Mouse (Mus musculus): ENCODE data around the gene 2010003K11Rik.
"Not testable (repeated sequence)": the region's sequence is repeated elsewhere in the genome, so short reads cannot be mapped to it uniquely, and the experiment has no call there.

The 2010003K11Rik gene

DNA sequence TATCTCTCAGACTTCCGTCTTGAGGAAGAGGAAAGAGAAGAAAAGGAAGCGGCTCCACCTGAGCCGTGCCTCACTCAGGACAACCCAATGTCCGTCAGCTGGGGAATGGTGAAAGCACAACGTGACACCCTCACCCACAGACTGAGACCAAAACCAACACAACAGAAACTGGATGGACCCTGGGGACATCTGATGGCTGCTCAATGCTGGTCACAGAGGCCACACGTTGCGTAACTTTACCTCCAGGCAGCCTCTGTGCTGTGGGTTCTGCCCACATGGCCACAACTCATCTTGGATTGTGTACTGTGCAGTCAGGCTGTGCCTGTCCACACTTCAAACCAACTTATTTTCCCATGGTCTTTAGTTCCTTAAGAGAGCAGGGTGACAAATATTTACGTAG, 36.4 kb downstream of the 2010003K11Rik start:
- no peak for DNase-seq (ENCODE audit: low spot score)

DNA sequence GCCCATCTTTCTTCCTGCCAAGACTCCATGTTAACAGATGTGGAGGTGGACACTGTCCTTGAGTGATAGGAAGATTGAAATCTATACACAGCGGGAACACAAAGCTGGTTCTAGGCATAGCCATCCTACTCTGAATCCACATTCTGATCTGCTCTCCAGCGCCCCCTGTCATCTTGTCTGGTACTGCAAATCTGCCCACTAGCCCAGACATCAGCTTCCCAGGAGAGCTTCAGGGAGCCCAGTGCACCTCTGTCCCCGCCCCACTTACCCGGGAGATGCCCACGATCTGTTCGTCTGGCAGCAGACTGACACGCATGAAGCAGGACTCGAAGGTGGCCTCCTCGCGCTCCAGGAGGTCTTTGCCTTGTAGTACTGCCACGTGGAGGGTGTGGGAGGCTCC, 42.2 kb downstream of the 2010003K11Rik start:
- no peak for DNase-seq (ENCODE audit: low spot score)

DNA sequence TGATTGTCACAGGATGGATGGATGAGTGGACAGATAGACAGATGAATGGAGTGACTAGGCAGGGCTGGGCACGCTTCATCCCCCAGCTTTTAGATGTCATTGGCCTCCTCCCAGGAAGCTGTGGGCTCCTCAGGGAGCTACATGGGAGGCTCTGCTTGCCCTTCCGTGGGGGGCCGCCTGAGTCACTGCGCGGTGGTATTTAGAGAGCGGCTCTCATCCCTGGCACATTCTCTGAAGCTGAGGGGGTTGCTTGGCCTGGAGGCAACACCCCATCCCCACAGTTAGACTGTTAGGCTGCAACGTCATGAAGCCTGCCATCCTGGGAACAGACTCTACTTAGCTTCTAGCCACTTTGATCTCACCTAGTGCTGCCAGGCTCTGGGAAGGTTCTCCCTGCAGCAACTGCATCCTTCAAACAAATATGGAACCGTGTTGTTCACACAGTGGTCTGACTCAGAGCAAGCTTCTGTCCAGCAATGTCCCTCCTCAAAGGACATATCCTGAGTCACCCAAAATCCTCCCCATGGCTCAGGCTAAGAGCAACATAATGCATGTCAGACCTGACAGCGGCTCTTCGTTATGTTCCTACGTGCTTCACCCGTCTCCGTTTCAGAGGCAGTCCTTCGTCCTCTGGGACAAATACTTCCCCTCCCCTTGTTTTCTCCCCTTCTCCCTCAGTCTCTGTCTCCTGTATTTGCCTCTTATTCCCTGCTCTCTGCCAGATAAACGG, 43.1 kb downstream of the 2010003K11Rik start:
- DNase-seq (ENCODE audit: low spot score) = no peak

DNA sequence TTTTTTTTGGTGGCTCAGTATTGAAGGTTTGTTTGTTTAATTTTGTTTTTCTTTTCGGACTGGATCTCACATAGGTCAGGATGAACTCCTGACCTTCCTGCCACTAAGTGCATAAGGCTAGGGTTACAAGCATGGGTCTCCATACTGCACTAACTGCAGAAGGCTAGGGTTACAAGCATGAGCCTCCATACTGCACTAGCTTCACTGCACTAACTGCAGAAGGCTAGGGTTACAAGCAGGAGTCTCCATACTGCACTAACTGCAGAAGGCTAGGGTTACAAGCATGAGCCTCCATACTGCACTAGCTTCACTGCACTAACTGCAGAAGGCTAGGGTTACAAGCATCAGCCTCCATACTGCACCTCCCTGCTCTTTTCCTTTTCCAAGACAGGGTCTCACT, 44.3 kb downstream of the 2010003K11Rik start:
- not testable (repeated sequence) for DNase-seq (ENCODE audit: low spot score)

DNA sequence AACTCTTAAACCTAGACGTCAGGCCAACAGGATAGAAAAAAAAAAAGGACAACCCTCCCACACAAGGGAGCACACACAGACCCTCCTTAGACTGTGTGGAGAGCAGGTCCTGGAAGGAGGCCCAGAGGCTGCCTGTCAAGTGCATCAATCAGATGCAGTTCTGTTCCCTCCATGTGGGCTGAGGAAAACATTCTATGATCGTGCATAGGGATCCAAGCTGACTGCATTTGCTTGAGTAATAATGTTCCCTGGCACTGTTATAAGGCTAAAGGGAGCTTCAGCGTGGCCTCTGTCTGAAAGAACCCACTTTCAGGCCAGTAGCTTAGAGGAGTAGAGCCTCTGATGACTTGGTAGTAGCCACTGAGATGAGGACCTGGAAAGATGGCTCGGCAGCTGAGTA, 45.9 kb downstream of the 2010003K11Rik start:
- DNase-seq (ENCODE audit: low spot score) = no peak

DNA sequence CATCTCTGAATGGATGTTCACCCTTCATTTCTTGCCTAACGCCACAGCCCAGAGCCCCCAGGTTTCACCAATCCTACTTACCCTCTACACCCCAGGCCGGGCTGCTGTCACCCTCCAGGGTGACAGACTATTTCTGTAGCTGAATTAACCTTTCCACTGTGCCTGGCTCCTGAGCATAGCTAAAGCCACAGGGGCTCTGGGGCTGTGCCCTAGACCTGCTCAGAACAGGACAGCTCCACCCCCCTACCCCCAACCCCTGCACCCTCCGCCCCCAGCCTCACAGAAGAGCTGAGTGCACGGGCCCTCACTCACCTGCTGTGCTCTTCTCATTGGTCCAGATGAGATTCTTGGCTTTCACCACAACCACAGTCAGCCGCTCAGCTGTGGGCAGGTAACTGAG, 46.4 kb downstream of the 2010003K11Rik start:
- DNase-seq (ENCODE audit: low spot score) = no peak

DNA sequence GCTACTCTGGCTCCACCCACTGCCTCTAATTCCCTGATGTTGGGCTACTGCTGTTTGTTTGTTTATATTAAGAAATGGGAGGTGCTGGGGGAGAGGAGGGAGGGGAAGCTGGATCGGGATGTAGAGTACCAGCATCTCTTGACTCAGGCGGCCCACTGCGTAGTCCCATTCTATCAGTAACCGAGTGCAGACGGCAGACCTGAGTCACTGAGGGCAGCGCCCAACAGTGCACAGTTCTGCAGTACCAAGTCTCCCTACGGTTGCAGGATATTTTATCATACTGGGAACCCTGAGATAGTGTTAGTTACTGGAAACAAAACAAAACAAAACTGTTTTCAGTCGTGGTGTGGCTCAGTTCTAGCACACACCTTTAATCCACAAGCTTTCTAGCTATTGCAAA, 47.3 kb downstream of the 2010003K11Rik start:
- no peak for DNase-seq (ENCODE audit: low spot score)

DNA sequence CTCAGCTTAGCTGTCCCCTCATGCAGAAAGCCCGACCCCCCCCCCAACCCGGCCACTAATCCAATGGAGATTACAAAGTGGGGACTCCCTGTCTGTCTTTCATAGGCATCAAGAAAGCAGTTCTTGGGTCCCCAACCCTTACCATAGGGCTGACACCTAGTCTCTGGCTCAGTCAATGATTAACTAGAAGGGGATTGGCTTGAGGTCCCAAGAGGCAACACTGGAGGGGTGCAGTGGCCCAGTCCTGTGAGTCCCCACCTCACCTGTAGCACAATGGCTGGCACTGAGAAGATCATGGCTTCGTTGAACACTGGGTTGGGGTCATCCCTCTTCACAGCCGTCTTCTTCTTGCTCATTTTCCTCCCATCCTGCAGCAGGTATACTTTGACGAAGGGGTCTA, 47.7 kb downstream of the 2010003K11Rik start:
- DNase-seq (ENCODE audit: low spot score) = no peak

DNA sequence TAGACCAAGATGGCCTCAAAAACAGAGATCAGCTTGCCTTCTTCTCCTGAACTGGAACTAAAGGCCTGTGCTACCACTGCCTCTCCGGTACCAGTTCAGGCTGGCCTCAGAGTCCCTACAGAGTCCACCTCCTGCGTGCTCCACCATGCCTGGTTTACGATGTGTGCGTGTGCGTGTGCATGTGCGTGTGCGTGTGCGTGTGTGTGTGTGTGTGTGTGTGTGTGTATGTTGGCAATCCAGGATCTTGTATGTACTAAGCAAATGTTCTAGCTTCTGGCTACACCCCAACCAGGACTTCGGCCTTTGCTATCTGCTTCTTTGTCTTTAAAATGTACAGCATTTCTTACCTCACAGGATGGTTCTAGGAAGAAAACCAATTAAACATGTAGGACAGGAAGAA, 49.2 kb downstream of the 2010003K11Rik start:
- no peak for DNase-seq (ENCODE audit: low spot score)

DNA sequence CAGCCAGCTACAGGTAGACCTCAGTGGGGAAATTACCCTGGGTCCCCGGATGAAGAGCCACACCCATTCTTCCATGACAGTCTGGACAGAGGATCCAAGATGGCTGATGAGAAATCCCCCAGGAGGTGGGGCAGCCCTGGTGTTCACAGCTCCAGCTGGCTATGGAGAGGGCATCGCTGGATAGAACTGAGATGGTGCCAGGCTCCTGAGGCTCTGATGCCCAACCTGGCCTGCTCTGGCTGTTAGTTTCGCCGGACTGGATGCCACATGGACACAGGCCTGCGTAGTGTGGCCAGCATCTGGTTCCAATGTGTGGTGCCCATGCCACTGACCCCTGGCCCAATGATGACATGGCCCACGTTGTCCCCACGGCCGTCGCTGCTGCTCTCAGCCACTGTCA, 50.9 kb downstream of the 2010003K11Rik start:
- no peak for DNase-seq (ENCODE audit: low spot score)
